Mouse (Mus musculus): Measurements from ENCODE around the gene Eri3. TPM values are rescaled to one million over a fixed set of nuclear protein-coding genes. Genes with fewer than 3 reads are reported as not detected.

The Eri3 gene
- polyA plus RNA-seq, 1 experiment from 2014 or later, result 282 TPM

- Histone ChIP-seq H3K4me2 (ENCODE audit: low read length) (no peak overlapping the region), H3K36me3 (ENCODE audit: control insufficient read depth, insufficient read depth, low read length) (no peaks in the 10 kb centered on the region), H3K9me3 (replicated peaks; ENCODE audit: control insufficient read depth, low read length, poor library complexity, severe bottlenecking) (no peaks in the 10 kb centered on the region), H3K27ac (ENCODE audit: low read length) (no peak overlapping the region), H3K9ac (ENCODE audit: low read depth, low read length) (no peak overlapping the region), H3K27me3 (ENCODE audit: control insufficient read depth, insufficient read depth, low read depth, low read length) (no peaks in the 10 kb centered on the region), H3K4me1 (ENCODE audit: control insufficient read depth, insufficient read depth, low read length) (peaks cover 10% of the 10 kb centered on the region), H3K4me3 (ENCODE audit: low read depth, low read length) (no peak overlapping the region)
- WGBS, result 88% methylated on average over 5 of the region's 5 CpGs
- no peak for ATAC-seq
Observed at GRCm38 (mm10) chr4:117557068-117557645, 7.0 kb downstream of the Eri3 start.

GRCm38 (mm10) chr4:117563967-117564366 is 13.8 kb downstream of the Eri3 start:
- Histone ChIP-seq H3K27ac (ENCODE audit: low read length) (no peak overlapping the region), H3K9me3 (replicated peaks; ENCODE audit: control insufficient read depth, low read length, poor library complexity, severe bottlenecking) (no peaks in the 10 kb centered on the region), H3K36me3 (ENCODE audit: control insufficient read depth, insufficient read depth, low read length) (peaks cover 5% of the 10 kb centered on the region; the same call in 1 of the 2 replicates), H3K9ac (ENCODE audit: low read depth, low read length) (no peak overlapping the region), H3K27me3 (ENCODE audit: control insufficient read depth, insufficient read depth, low read depth, low read length) (no peaks in the 10 kb centered on the region), H3K4me3 (ENCODE audit: low read depth, low read length) (no peak overlapping the region), H3K4me1 (ENCODE audit: control insufficient read depth, insufficient read depth, low read length) (0 out of 2 replicates have a peak, but pooled peaks cover 2% of the 10 kb centered on the region), H3K4me2 (ENCODE audit: low read length) (no peak overlapping the region)
- no peak for ATAC-seq
- 83% methylated on average over 9 of the region's 9 CpGs for WGBS

GRCm38 (mm10) chr4:117568846-117569245 is 18.7 kb downstream of the Eri3 start:
- 65% methylated on average over 2 of the region's 2 CpGs for WGBS
- Histone ChIP-seq H3K27ac (ENCODE audit: low read length) (no peak overlapping the region), H3K4me1 (ENCODE audit: control insufficient read depth, insufficient read depth, low read length) (0 out of 2 replicates have a peak, but pooled peaks cover 2% of the 10 kb centered on the region), H3K9ac (ENCODE audit: low read depth, low read length) (no peak overlapping the region), H3K27me3 (ENCODE audit: control insufficient read depth, insufficient read depth, low read depth, low read length) (no peaks in the 10 kb centered on the region), H3K36me3 (ENCODE audit: control insufficient read depth, insufficient read depth, low read length) (peaks cover 5% of the 10 kb centered on the region; the same call in 1 of the 2 replicates), H3K4me3 (ENCODE audit: low read depth, low read length) (no peak overlapping the region), H3K4me2 (ENCODE audit: low read length) (no peak overlapping the region), H3K9me3 (replicated peaks; ENCODE audit: control insufficient read depth, low read length, poor library complexity, severe bottlenecking) (no peaks in the 10 kb centered on the region)
- no peak for ATAC-seq

- H3K9me3 ChIP-seq (replicated peaks; ENCODE audit: control insufficient read depth, low read length, poor library complexity, severe bottlenecking), result no peaks in the 10 kb centered on the region
- ATAC-seq, result no peak
- H3K4me1 ChIP-seq (ENCODE audit: control insufficient read depth, insufficient read depth, low read length), result 0 out of 2 replicates have a peak, but pooled peaks cover 2% of the 10 kb centered on the region
- H3K27ac ChIP-seq (ENCODE audit: low read length), result no peak overlapping the region
- H3K27me3 ChIP-seq (ENCODE audit: control insufficient read depth, insufficient read depth, low read depth, low read length), result no peaks in the 10 kb centered on the region
- H3K4me3 ChIP-seq (ENCODE audit: low read depth, low read length), result no peak overlapping the region
- no peak overlapping the region for H3K4me2 ChIP-seq (ENCODE audit: low read length)
- no peaks in the 10 kb centered on the region for H3K36me3 ChIP-seq (ENCODE audit: control insufficient read depth, insufficient read depth, low read length)
- WGBS, result 69% methylated on average over 5 of the region's 5 CpGs
- H3K9ac ChIP-seq (ENCODE audit: low read depth, low read length), result no peak overlapping the region
Observed at GRCm38 (mm10) chr4:117570964-117571363, 20.8 kb downstream of the Eri3 start.

GRCm38 (mm10) chr4:117577579-117577978 is 27.4 kb downstream of the Eri3 start:
- H3K4me3 ChIP-seq (ENCODE audit: low read depth, low read length), result no peak overlapping the region

GRCm38 (mm10) chr4:117581626-117582025 is 31.5 kb downstream of the Eri3 start:
- H3K27ac ChIP-seq (ENCODE audit: low read length), result no peak overlapping the region
- no peak for ATAC-seq

More at GRCm38 (mm10) chr4:117577579-117577978, 27.4 kb downstream of the Eri3 start:
- WGBS, result 100% methylated on average over 1 of the region's 1 CpGs
- Histone ChIP-seq H3K36me3 (ENCODE audit: control insufficient read depth, insufficient read depth, low read length) (no peaks in the 10 kb centered on the region), H3K4me2 (ENCODE audit: low read length) (no peak overlapping the region), H3K4me1 (ENCODE audit: control insufficient read depth, insufficient read depth, low read length) (no peaks in the 10 kb centered on the region), H3K9ac (ENCODE audit: low read depth, low read length) (no peak overlapping the region), H3K27ac (ENCODE audit: low read length) (no peak overlapping the region), H3K27me3 (ENCODE audit: control insufficient read depth, insufficient read depth, low read depth, low read length) (no peaks in the 10 kb centered on the region), H3K9me3 (replicated peaks; ENCODE audit: control insufficient read depth, low read length, poor library complexity, severe bottlenecking) (no peaks in the 10 kb centered on the region)
- ATAC-seq, result no peak

GRCm38 (mm10) chr4:117585995-117586394 is 35.8 kb downstream of the Eri3 start:
- Histone ChIP-seq H3K9me3 (replicated peaks; ENCODE audit: control insufficient read depth, low read length, poor library complexity, severe bottlenecking) (no peaks in the 10 kb centered on the region), H3K4me1 (ENCODE audit: control insufficient read depth, insufficient read depth, low read length) (peaks cover 11% of the 10 kb centered on the region), H3K36me3 (ENCODE audit: control insufficient read depth, insufficient read depth, low read length) (peaks cover 12% of the 10 kb centered on the region; the same call in 1 of the 2 replicates), H3K9ac (ENCODE audit: low read depth, low read length) (no peak overlapping the region), H3K27ac (ENCODE audit: low read length) (no peak overlapping the region), H3K4me3 (ENCODE audit: low read depth, low read length) (no peak overlapping the region), H3K27me3 (ENCODE audit: control insufficient read depth, insufficient read depth, low read depth, low read length) (no peaks in the 10 kb centered on the region), H3K4me2 (ENCODE audit: low read length) (no peak overlapping the region)
- 73% methylated on average over 2 of the region's 2 CpGs for WGBS
- no peak for ATAC-seq

More at GRCm38 (mm10) chr4:117581626-117582025, 31.5 kb downstream of the Eri3 start:
- Histone ChIP-seq H3K4me2 (ENCODE audit: low read length) (no peak overlapping the region), H3K27me3 (ENCODE audit: control insufficient read depth, insufficient read depth, low read depth, low read length) (no peaks in the 10 kb centered on the region), H3K4me1 (ENCODE audit: control insufficient read depth, insufficient read depth, low read length) (no peaks in the 10 kb centered on the region), H3K36me3 (ENCODE audit: control insufficient read depth, insufficient read depth, low read length) (peaks cover 12% of the 10 kb centered on the region; the same call in 1 of the 2 replicates), H3K9ac (ENCODE audit: low read depth, low read length) (no peak overlapping the region), H3K9me3 (replicated peaks; ENCODE audit: control insufficient read depth, low read length, poor library complexity, severe bottlenecking) (no peaks in the 10 kb centered on the region), H3K4me3 (ENCODE audit: low read depth, low read length) (no peak overlapping the region)
- WGBS, result 67% methylated on average over 9 of the region's 9 CpGs

GRCm38 (mm10) chr4:117587447-117587846 is 37.3 kb downstream of the Eri3 start:
- Histone ChIP-seq H3K9ac (ENCODE audit: low read depth, low read length) (no peak overlapping the region), H3K4me1 (ENCODE audit: control insufficient read depth, insufficient read depth, low read length) (peaks cover 11% of the 10 kb centered on the region), H3K27ac (ENCODE audit: low read length) (0 out of 2 replicates have a peak overlapping the region, but pooled peaks have one; percentile 5), H3K9me3 (replicated peaks; ENCODE audit: control insufficient read depth, low read length, poor library complexity, severe bottlenecking) (no peaks in the 10 kb centered on the region), H3K36me3 (ENCODE audit: control insufficient read depth, insufficient read depth, low read length) (peaks cover 12% of the 10 kb centered on the region; the same call in 1 of the 2 replicates), H3K4me3 (ENCODE audit: low read depth, low read length) (no peak overlapping the region), H3K27me3 (ENCODE audit: control insufficient read depth, insufficient read depth, low read depth, low read length) (no peaks in the 10 kb centered on the region), H3K4me2 (ENCODE audit: low read length) (no peak overlapping the region)
- no peak for ATAC-seq
- WGBS, result 16% methylated on average over 4 of the region's 4 CpGs

GRCm38 (mm10) chr4:117589081-117589660 is 39.0 kb downstream of the Eri3 start:
- no peaks in the 10 kb centered on the region for H3K9me3 ChIP-seq (replicated peaks; ENCODE audit: control insufficient read depth, low read length, poor library complexity, severe bottlenecking)

More at GRCm38 (mm10) chr4:117589081-117589660, 39.0 kb downstream of the Eri3 start:
- no peak overlapping the region for H3K4me3 ChIP-seq (ENCODE audit: low read depth, low read length)
- WGBS, result 12% methylated on average over 8 of the region's 8 CpGs
- H3K27me3 ChIP-seq (ENCODE audit: control insufficient read depth, insufficient read depth, low read depth, low read length), result no peaks in the 10 kb centered on the region
- H3K36me3 ChIP-seq (ENCODE audit: control insufficient read depth, insufficient read depth, low read length), result peaks cover 5% of the 10 kb centered on the region; the same call in 1 of the 2 replicates
- H3K27ac ChIP-seq (ENCODE audit: low read length), result no peak overlapping the region
- H3K9ac ChIP-seq (ENCODE audit: low read depth, low read length), result no peak overlapping the region
- no peak overlapping the region for H3K4me2 ChIP-seq (ENCODE audit: low read length)
- ATAC-seq, result no peak
- peaks cover 13% of the 10 kb centered on the region for H3K4me1 ChIP-seq (ENCODE audit: control insufficient read depth, insufficient read depth, low read length)

Data from midbrain, embryonic 16.5 days (tissue).